Mouse (Mus musculus) small intestine, adult 2 months (tissue): ENCODE measurements around the gene Thoc3.

Experiments used
- CTCF ChIP-seq: fragments of 200-500 bp; IDR thresholded peaks from 2 replicates; pipeline ENCODE4 v1.5.1; 2012; ENCODE audit warnings: low read depth, mild to moderate bottlenecking, control low read depth, inconsistent platforms, low read length, moderate library complexity, mixed read lengths; ENCODE audit not compliant: insufficient replicate concordance, insufficient read length; ENCODE audit errors: extremely low read depth
- POLR2A ChIP-seq: fragments of 200-500 bp; IDR thresholded peaks from 2 replicates; pipeline ENCODE4 v1.6.1; 2012; ENCODE audit warnings: low read depth, mild to moderate bottlenecking, control low read depth, inconsistent platforms, low read length, moderate library complexity

GRCm38 (mm10) chr13:54447496-54448224 lies 21.0 kb downstream of the Thoc3 start:
- TF ChIP-seq CTCF, result no peak
- TF ChIP-seq POLR2A, result no peak
